Mouse (Mus musculus): ENCODE results near the gene Slc40a1. TPM values are rescaled to one million over a fixed set of nuclear protein-coding genes. Genes with fewer than 3 reads are reported as not detected.

Gene Slc40a1
- polyA plus RNA-seq, 1 experiment from 2014 or later: 90.8 TPM

DNA sequence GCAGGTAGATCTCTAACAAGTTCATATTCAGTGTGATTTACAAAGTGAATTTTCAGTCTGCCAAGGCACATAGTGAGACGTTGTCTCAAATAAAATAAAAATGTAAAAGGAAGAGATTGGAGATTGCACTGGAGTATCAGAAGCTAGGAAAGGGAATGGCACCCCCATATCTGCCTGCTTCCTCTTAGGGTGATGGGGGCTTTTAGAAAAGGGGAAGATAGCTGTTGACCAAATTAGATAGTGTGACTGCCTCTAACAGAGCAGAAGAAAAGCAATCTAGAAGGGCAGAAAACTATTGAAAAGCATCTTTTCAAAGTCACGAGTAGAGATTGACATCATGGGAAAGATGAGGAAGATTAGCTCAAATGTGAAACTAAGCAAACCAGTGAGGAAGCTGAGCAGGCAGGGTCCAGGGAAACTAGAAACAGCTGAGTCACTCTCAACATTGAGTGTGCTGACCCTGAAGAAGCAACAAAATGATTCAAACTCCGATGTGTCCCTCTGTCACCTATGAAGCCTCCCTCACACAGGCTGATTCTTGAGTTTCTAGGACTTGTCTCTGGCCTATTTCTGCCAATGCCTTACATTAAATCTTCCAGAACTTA lies 45.0 kb downstream of the Slc40a1 start:
- Histone ChIP-seq H3K36me3 (no peaks in the 10 kb centered on the region), H3K4me1 (peaks cover 8% of the 10 kb centered on the region; the same call in 1 of the 2 replicates), H3K9me3 (replicated peaks) (no peaks in the 10 kb centered on the region), H3K4me2 (no peak overlapping the region), H3K27ac (no peak overlapping the region), H3K27me3 (no peaks in the 10 kb centered on the region), H3K4me3 (replicated peaks) (no peak overlapping the region), H3K9ac (no peak overlapping the region)
- 52% methylated on average over 3 of the region's 3 CpGs for WGBS
- ATAC-seq (replicated peaks; ENCODE audit: low FRiP score): peak; percentile 54

- H3K36me3 ChIP-seq: no peaks in the 10 kb centered on the region
- no peak overlapping the region for H3K9ac ChIP-seq
- 61% methylated on average over 3 of the region's 3 CpGs for WGBS
- ATAC-seq (replicated peaks; ENCODE audit: low FRiP score): no peak
- H3K27ac ChIP-seq: no peak overlapping the region
- no peaks in the 10 kb centered on the region for H3K27me3 ChIP-seq
- no peak overlapping the region for H3K4me3 ChIP-seq (replicated peaks)
- H3K4me2 ChIP-seq: no peak overlapping the region
- H3K9me3 ChIP-seq (replicated peaks): no peaks in the 10 kb centered on the region
- H3K4me1 ChIP-seq: peaks cover 7% of the 10 kb centered on the region; the same call in 1 of the 2 replicates
These were observed 48.9 kb downstream of the Slc40a1 start for GRCm38 (mm10) chr1:45877463-45877862.

DNA sequence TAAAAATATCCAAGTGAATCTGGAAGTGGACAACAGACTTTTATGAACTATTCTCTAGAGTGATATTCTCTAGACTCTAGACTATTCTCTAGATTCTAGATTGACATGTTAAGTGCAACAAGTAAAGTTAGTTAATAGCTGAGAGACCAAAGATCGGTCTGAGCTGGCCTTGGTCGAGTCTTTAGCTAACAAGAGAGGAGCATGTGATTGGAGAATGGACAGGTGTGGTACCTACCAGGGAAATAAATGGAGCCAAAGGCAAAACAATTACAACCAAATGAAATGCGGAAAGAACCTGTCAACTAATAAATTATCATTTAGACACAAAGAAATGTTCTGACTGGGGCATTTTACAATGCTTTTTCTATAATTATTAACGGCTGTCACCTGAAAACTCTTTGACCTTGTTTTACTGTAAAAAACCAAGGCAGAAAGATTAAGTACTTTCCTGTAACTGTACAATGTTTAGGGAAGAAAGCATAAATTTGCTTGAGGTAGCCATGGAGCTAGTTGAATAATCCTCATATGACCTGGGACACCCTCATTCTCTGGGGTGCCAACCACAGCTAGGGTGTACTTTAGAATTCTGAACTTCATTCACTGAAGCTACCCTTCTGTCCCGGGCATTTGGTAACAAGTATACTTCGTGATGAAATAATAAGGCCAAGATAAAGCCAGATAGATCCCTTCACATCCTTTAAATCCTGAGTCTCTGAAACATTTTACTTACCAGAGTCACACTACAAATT lies 49.7 kb downstream of the Slc40a1 start:
- no peak overlapping the region for H3K27ac ChIP-seq
- no peak overlapping the region for H3K4me2 ChIP-seq
- no peak overlapping the region for H3K9ac ChIP-seq
- no peaks in the 10 kb centered on the region for H3K36me3 ChIP-seq
- no peaks in the 10 kb centered on the region for H3K9me3 ChIP-seq (replicated peaks)
- no peak for ATAC-seq (replicated peaks; ENCODE audit: low FRiP score)
- H3K27me3 ChIP-seq: no peaks in the 10 kb centered on the region
- H3K4me3 ChIP-seq (replicated peaks): no peak overlapping the region
- WGBS: 71% methylated on average over 6 of the region's 6 CpGs
- 0 out of 2 replicates have a peak, but pooled peaks cover under 1% of the 10 kb centered on the region for H3K4me1 ChIP-seq

GRCm38 (mm10) chr1:45875640-45876039 lies 50.7 kb downstream of the Slc40a1 start:
- H3K4me2 ChIP-seq: no peak overlapping the region
- H3K27ac ChIP-seq: no peak overlapping the region
- no peaks in the 10 kb centered on the region for H3K4me1 ChIP-seq
- H3K36me3 ChIP-seq: no peaks in the 10 kb centered on the region
- 52% methylated on average over 2 of the region's 2 CpGs for WGBS
- ATAC-seq (replicated peaks; ENCODE audit: low FRiP score): no peak
- no peak overlapping the region for H3K4me3 ChIP-seq (replicated peaks)
- no peaks in the 10 kb centered on the region for H3K27me3 ChIP-seq
- no peaks in the 10 kb centered on the region for H3K9me3 ChIP-seq (replicated peaks)
- no peak overlapping the region for H3K9ac ChIP-seq

GRCm38 (mm10) chr1:45873250-45873649 lies 53.1 kb downstream of the Slc40a1 start:
- Histone ChIP-seq H3K36me3 (no peaks in the 10 kb centered on the region), H3K4me1 (peaks cover 13% of the 10 kb centered on the region), H3K27me3 (no peaks in the 10 kb centered on the region), H3K4me2 (no peak overlapping the region), H3K9me3 (replicated peaks) (no peaks in the 10 kb centered on the region), H3K9ac (no peak overlapping the region), H3K27ac (no peak overlapping the region), H3K4me3 (replicated peaks) (no peak overlapping the region)
- no peak for ATAC-seq (replicated peaks; ENCODE audit: low FRiP score)
- 79% methylated on average over 2 of the region's 2 CpGs for WGBS

GRCm38 (mm10) chr1:45868479-45869137 lies 57.7 kb downstream of the Slc40a1 start:
- H3K4me3 ChIP-seq (replicated peaks): no peak overlapping the region
- peaks cover 43% of the 10 kb centered on the region for H3K4me1 ChIP-seq
- H3K9me3 ChIP-seq (replicated peaks): no peaks in the 10 kb centered on the region
- peak overlapping the region; percentile 87 for H3K27ac ChIP-seq
- H3K9ac ChIP-seq: no peak overlapping the region
- 43% methylated on average over 3 of the region's 3 CpGs for WGBS
- ATAC-seq (replicated peaks; ENCODE audit: low FRiP score): no peak
- 0 out of 2 replicates have a peak overlapping the region, but pooled peaks have one; percentile 4 for H3K4me2 ChIP-seq
- no peaks in the 10 kb centered on the region for H3K27me3 ChIP-seq
- no peaks in the 10 kb centered on the region for H3K36me3 ChIP-seq

GRCm38 (mm10) chr1:45868050-45868449 lies 58.3 kb downstream of the Slc40a1 start:
- Histone ChIP-seq H3K4me1 (peaks cover 44% of the 10 kb centered on the region), H3K4me3 (replicated peaks) (no peak overlapping the region), H3K4me2 (0 out of 2 replicates have a peak overlapping the region, but pooled peaks have one; percentile 4), H3K27me3 (no peaks in the 10 kb centered on the region), H3K27ac (peak overlapping the region; percentile 87), H3K36me3 (no peaks in the 10 kb centered on the region), H3K9me3 (replicated peaks) (no peaks in the 10 kb centered on the region), H3K9ac (no peak overlapping the region)
- ATAC-seq (replicated peaks; ENCODE audit: low FRiP score): peak; percentile 68
- WGBS: 26% methylated on average over 1 of the region's 1 CpGs

DNA sequence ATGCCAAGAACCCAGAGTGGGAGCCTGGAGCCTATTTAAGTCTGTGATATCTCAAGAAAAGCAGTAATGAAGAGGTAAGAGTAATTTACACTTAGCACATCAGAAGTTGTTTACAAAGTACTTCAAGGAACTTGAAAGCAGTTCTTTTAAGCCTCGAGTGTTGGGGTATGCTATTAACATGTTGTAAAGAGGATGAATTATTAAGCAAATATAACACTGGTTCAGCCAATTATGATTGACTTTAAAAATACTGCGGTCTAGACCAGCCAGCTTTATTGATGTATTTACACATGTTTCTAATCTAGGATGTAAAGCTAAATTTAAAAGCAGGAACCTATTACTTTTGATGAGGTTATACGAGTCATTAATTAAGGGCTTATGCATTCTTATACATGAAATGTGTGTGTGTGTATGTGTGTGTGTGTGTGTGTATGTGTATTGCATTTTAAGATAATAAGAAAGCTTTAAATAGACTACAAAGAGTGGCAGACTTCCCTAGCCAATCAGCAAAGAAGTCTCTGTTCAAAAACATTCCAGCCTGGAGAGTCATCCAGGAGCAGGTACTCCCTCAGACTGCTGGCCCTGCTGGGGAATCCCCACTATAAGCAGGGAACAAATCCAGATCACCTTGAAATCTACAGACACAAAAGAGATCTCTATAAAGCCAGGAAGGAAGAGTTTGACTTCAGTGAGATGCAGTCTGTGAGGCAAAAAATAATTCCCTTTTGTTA lies 59.9 kb downstream of the Slc40a1 start:
- H3K27ac ChIP-seq: peak overlapping the region; percentile 87
- ATAC-seq (replicated peaks; ENCODE audit: low FRiP score): 0 out of 2 replicates have a peak, but pooled peaks have one; percentile 38

DNA sequence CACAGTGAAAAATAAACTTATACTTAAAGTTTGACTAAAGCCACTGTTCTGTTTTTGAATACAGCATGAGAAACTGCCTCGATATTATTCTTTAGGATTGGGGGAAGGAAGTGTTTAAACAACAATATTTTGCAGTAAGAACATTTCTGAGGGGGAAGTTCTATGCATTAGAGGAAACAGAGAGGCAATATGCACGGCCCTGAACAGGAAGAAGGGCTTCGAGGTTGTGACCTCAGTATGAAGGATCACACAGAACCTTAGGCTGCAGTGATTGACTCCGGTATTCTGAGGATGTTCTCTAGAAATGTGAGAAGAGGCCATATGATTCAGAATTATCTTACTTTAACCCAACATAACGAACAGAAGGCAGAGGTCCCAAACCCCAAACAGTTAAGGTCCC lies 60.6 kb downstream of the Slc40a1 start:
- Histone ChIP-seq H3K36me3 (no peaks in the 10 kb centered on the region), H3K9ac (no peak overlapping the region), H3K27me3 (no peaks in the 10 kb centered on the region), H3K9me3 (replicated peaks) (no peaks in the 10 kb centered on the region), H3K4me2 (0 out of 2 replicates have a peak overlapping the region, but pooled peaks have one; percentile 14), H3K4me3 (replicated peaks) (no peak overlapping the region), H3K4me1 (peaks cover 44% of the 10 kb centered on the region), H3K27ac (peak overlapping the region; percentile 87)
- 34% methylated on average over 5 of the region's 5 CpGs for WGBS
- ATAC-seq (replicated peaks; ENCODE audit: low FRiP score): no peak

More for the DNA sequence above, 59.9 kb downstream of the Slc40a1 start:
- Histone ChIP-seq H3K9me3 (replicated peaks) (no peaks in the 10 kb centered on the region), H3K27me3 (no peaks in the 10 kb centered on the region), H3K36me3 (no peaks in the 10 kb centered on the region), H3K4me1 (peaks cover 44% of the 10 kb centered on the region), H3K4me2 (0 out of 2 replicates have a peak overlapping the region, but pooled peaks have one; percentile 14), H3K4me3 (replicated peaks) (no peak overlapping the region), H3K9ac (no peak overlapping the region)
- 32% methylated on average over 3 of the region's 3 CpGs for WGBS

- no peak overlapping the region for H3K4me3 ChIP-seq (replicated peaks)
- H3K36me3 ChIP-seq: no peaks in the 10 kb centered on the region
- H3K9me3 ChIP-seq (replicated peaks): no peaks in the 10 kb centered on the region
- H3K27ac ChIP-seq: peak overlapping the region; percentile 87
- no peak overlapping the region for H3K4me2 ChIP-seq
- 12% methylated on average over 1 of the region's 1 CpGs for WGBS
- no peak overlapping the region for H3K9ac ChIP-seq
- no peaks in the 10 kb centered on the region for H3K27me3 ChIP-seq
- ATAC-seq (replicated peaks; ENCODE audit: low FRiP score): 0 out of 2 replicates have a peak, but pooled peaks have one; percentile 12
- peaks cover 45% of the 10 kb centered on the region for H3K4me1 ChIP-seq
These were observed 61.0 kb downstream of the Slc40a1 start for GRCm38 (mm10) chr1:45865316-45865715.

- Histone ChIP-seq H3K9ac (no peak overlapping the region), H3K4me2 (no peak overlapping the region), H3K27me3 (no peaks in the 10 kb centered on the region), H3K4me3 (replicated peaks) (no peak overlapping the region), H3K9me3 (replicated peaks) (no peaks in the 10 kb centered on the region), H3K36me3 (no peaks in the 10 kb centered on the region), H3K4me1 (peaks cover 48% of the 10 kb centered on the region), H3K27ac (peak overlapping the region; percentile 76)
- 40% methylated on average over 4 of the region's 4 CpGs for WGBS
- ATAC-seq (replicated peaks; ENCODE audit: low FRiP score): peak; percentile 58
These were observed 61.7 kb downstream of the Slc40a1 start for GRCm38 (mm10) chr1:45864564-45865014.
